Mouse (Mus musculus): ENCODE data around the gene Prkaa1.

Prkaa1 gene

GRCm38 (mm10) chr15:5129111-5129805, 14.4 kb upstream of the Prkaa1 start:
- 93% methylated on average over 12 of the region's 12 CpGs for WGBS

- WGBS, result 90% methylated on average over 14 of the region's 14 CpGs
Observed at GRCm38 (mm10) chr15:5130887-5131668, 12.6 kb upstream of the Prkaa1 start.

- 68% methylated on average over 3 of the region's 3 CpGs for WGBS
Observed at GRCm38 (mm10) chr15:5133301-5133700, 10.4 kb upstream of the Prkaa1 start.

- 78% methylated on average over 3 of the region's 3 CpGs for WGBS
Observed at GRCm38 (mm10) chr15:5134179-5134578, 9.5 kb upstream of the Prkaa1 start.

DNA sequence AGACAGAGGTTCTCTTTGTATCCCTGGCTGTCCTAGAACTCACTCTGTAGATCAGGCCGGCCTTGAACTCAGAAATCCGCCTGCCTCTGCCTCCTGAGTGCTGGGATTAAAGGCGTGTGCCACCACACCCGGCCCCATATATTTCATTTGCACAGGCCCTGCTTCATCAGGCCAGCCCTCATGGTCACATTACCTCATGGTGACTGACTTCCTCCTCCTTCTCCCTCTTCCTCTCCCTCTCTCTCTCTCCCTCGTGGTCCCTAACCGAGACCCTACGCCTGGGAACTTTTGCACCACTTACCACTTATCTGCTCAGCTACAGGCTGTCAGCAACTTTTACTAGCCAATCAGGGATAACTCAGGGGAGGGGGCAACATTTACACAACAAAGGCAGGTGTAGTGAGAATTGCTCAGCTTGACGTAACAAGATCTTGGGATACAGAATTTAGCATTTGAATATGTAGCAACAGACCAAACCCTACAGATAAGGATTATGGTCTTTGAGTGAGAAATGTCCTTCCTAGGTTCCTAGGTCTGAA, 8.6 kb upstream of the Prkaa1 start:
- WGBS, result 91% methylated on average over 8 of the region's 8 CpGs

DNA sequence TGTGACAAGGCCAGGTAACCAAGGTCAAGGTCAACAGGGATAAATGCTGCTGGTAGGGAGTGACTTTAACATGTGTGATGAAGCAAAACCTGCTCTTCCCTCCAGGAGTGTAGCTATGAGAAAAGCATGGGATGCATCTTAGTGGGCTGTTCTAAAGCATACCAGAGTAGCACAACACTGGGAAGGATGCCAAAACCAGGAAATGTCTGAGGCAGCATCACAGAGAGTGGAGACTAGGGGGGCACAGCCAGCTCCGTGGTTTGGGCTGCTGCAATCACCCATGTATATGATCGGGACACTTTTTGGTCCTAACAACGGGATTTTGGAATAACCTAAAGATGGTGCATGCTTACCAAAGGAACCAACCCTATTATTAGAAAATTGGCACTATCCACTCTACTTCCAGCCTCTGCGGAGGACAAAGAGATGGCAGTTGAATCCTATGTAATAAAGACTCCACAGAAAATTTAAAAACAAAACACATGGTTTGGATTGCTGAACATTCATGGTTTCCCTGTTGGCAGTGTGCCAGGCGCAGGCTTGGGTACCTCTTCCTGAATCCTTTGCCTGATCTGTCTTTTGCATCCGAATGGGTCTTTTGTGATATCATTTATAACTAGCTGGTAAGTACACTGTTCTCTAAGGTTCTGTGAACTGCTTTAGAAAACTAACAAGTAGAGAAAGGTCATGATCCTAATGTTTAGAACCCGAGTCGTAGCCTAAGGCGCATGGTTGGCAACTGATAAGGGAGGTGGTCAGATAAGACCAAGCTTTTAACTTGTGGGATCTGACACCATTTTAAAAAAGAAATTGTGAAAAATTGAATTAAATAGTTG, 5.4 kb upstream of the Prkaa1 start:
- WGBS, result 44% methylated on average over 9 of the region's 9 CpGs

GRCm38 (mm10) chr15:5139366-5139765, 4.3 kb upstream of the Prkaa1 start:
- WGBS, result 90% methylated on average over 2 of the region's 2 CpGs

- 93% methylated on average over 7 of the region's 7 CpGs for WGBS
Observed at GRCm38 (mm10) chr15:5139863-5140262, 3.8 kb upstream of the Prkaa1 start.

GRCm38 (mm10) chr15:5142047-5142446, 1.6 kb upstream of the Prkaa1 start:
- 61% methylated on average over 5 of the region's 5 CpGs for WGBS

DNA sequence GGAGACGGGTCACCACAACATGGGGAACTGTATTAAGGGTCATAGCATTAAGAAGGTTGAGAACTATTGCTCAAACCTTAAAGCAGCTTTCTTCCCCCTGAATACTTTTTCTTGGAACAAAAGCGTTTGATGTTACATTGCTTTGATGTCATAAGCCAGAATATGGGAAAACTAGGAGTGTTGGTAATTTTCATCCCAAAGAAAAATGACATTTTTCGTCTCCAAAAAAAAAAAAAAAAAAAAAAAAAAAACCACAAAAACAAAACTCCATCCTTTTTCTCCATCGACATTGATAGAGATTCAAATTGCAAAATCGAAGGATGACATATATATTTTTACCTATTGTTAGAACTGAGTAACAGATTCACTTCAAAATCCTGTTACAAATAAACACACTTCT, 947 bp upstream of the Prkaa1 start:
- WGBS, result 44% methylated on average over 5 of the region's 5 CpGs

DNA sequence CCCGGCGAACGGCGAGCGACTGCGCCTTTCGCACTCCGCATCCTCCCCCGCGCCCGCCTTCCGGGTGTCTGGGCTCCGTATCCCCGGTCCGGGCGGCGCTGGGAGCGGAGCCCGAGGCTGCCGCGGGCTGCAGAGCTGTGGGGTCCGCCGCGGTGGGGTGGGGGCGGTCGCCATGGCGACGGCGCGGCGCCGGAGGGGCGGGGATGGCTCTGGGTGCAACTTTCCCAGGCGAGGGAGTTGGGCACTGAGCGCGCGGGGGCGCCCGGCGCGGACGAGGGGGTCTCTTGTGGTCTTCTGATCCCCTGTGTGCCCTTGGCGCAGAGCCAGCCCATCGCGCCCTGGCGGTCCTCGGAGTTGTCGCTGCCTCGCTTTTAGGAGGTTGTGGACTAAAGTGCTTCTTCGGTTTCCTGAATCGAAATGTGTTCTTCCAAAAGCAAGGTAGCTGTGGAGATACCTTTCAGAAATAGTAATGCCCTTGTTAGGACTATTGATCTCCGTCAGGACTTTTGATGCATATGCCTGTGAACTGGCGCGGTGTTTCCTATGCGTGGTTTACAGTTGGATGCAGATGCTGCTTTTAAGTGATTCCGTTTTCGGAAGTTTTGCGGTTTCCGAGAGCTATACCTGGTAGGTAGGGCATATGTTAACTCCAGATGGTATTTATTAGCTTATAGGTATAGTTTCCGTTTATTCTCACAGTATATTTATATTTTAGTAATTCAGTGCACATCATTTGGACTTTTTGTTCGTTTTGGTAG, 539 bp downstream of the Prkaa1 start:
- WGBS, result under 1% methylated on average over 56 of the region's 61 CpGs

- 55% methylated on average over 9 of the region's 9 CpGs for WGBS
Observed at GRCm38 (mm10) chr15:5145196-5145945, 1.7 kb downstream of the Prkaa1 start.

DNA sequence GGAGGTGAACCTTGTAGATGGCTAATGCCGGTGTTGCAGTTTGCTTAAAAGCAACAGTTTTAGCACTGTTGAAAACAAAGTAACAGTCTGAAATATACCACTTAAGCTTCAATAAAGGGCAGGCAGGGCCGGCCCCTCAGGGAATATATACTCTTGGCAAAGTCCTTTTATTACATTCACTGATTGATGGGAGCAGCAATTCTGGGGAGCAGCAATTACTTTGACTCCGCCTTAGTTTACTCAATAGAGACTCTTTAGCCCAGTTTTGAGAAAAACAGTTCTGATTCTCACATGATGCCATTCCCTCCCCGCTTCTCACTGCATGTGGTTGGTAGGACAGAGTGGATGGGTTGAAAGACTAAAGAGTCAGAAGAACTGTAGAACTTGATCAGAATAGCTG, 5.5 kb downstream of the Prkaa1 start:
- 70% methylated on average over 4 of the region's 4 CpGs for WGBS

DNA sequence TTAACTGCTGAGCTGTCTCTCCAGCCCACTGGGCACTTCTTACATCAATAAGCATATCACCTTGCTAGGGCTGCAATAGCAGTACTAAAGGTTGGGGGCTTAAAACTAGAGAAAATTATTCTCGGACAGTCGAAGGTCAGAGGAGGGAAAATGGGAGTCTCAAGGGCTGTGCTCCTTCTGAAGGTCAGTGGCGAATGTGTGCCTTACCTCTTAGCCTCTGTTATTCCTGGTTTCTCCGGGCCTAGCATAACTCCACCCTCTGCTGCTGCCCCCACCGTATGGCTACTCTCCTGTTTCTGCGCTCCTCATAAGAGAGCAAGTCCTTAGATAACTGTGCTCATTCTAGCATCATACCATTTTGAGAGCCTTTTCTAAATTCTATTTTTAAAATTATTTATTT, 8.5 kb downstream of the Prkaa1 start:
- WGBS, result 94% methylated on average over 6 of the region's 6 CpGs

- WGBS, result 86% methylated on average over 9 of the region's 9 CpGs
Observed at GRCm38 (mm10) chr15:5154621-5155020, 11.0 kb downstream of the Prkaa1 start.

- 60% methylated on average over 5 of the region's 5 CpGs for WGBS
Observed at GRCm38 (mm10) chr15:5155093-5155492, 11.4 kb downstream of the Prkaa1 start.

DNA sequence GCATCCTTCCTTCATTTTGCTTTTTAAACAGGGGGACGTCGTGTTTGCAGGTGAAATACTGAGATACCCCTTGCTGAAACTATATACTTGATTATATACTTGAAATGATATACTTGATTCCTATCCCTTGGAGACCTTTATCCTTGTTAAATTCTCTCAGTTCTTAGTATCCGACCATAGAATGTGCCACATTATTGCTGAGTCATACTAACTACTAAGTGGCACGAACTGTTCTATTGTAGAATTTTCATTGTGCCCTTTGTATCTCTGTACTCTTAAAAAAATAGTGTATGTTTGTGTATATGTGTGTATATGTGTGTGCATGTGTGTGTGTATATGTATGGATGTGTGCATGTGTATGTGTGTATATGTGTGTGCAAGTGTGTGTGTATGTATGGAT, 12.7 kb downstream of the Prkaa1 start:
- WGBS, result 73% methylated on average over 4 of the region's 4 CpGs

GRCm38 (mm10) chr15:5157386-5157785, 13.7 kb downstream of the Prkaa1 start:
- 9% methylated on average over 1 of the region's 1 CpGs for WGBS

- WGBS, result 60% methylated on average over 6 of the region's 6 CpGs
Observed at GRCm38 (mm10) chr15:5158827-5159226, 15.2 kb downstream of the Prkaa1 start.

DNA sequence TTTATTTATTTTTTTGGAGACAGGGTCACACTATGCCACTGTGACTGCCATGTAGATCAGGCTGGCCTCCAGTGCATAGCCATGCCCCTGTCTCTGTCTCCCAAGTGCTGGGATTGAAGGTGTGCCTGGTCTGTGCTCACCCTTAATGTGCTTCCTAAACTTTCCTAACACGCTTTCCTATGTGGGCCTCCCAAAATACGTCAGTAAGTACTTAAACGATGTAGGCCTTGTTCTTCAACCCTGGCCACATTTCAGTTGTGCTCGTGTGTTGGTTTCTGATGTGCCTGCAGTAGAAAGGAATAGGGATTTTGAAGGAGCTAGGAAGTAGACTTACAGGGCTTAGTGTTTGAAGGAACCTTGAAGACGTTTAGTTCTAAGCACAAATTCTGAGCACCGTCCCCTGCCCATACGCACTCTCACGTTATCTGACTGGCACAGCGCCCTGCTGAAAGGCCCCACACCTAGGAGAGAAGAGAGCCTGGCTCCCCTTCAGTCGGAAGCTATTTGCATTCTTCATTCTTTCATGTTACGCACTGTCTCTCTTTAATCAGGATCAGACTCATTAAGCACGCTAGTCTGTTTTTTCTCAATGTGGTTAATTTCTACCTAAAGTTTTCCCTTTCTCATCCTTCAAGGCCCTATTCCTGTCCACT, 21.6 kb downstream of the Prkaa1 start:
- WGBS, result 76% methylated on average over 12 of the region's 12 CpGs
